Mouse (Mus musculus): ENCODE measurements around the gene Cul7.

Cul7 gene

GRCm38 (mm10) chr17:46650232-46651031 lies at the start of gene Cul7:
Gene Cul7 (plus strand): TSS chr17:46650337.
- ChIA-PET CTCF (interaction anchor here in 2 of 4 experiments (0.7 to 0.8 kb wide), 2 partner anchors 44 to 65 kb away, joined by 3 read pairs; no protein-coding TSS in a partner anchor), POLR2A (interaction anchor here in 3 of 4 experiments (0.6 to 3.2 kb wide), 24 partner anchors 9 to 490 kb away, joined by 3 to 17 read pairs (median 4); partner anchors contain the start of genes Ppp2r5d (in 2 of the 3), Rrp36 (in 2 of the 3) and Ptk7 (in 1 of the 3))

GRCm38 (mm10) chr17:46600569-46600968 lies 49.6 kb upstream of the Cul7 start:
- ChIA-PET POLR2A (interaction anchor here (0.5 to 2.6 kb wide), 18 partner anchors 9 to 436 kb away, joined by 3 to 11 read pairs (median 4); partner anchors contain the start of genes Abcc10 (in 1 of the 4) and Ppp2r5d (in 1 of the 4)), CTCF (interaction anchor here (0.6 to 1.5 kb wide), 21 partner anchors 9 to 1215 kb away, joined by 3 to 11 read pairs (median 3); partner anchors contain the start of gene Ptk7 (in 1 of the 4))

- POLR2A ChIA-PET, result interaction anchor here in 2 of 4 experiments (0.7 to 2.6 kb wide), 10 partner anchors 9 to 256 kb away, joined by 3 to 11 read pairs (median 4); partner anchors contain the start of genes Bicral (in 1 of the 2) and Ppp2r5d (in 1 of the 2)
- CTCF ChIA-PET, result interaction anchor here in 2 of 4 experiments (0.6 to 1.4 kb wide), 3 partner anchors 13 to 31 kb away, joined by 3 to 5 read pairs (median 3); no protein-coding TSS in a partner anchor
These were observed 47.9 kb upstream of the Cul7 start for GRCm38 (mm10) chr17:46602212-46602611.

GRCm38 (mm10) chr17:46603229-46603628 lies 46.9 kb upstream of the Cul7 start:
- CTCF ChIA-PET, result interaction anchor here in 3 of 4 experiments (0.6 to 1.5 kb wide), 6 partner anchors 20 to 140 kb away, joined by 3 to 5 read pairs (median 4); no protein-coding TSS in a partner anchor

GRCm38 (mm10) chr17:46605126-46605525 lies 45.0 kb upstream of the Cul7 start:
- POLR2A ChIA-PET, result interaction anchor here in 2 of 4 experiments (0.6 to 2.0 kb wide), 9 partner anchors 9 to 100 kb away, joined by 3 to 5 read pairs (median 3); partner anchors contain the start of genes Cul9 (in 1 of the 2), Ppp2r5d (in 1 of the 2) and Ptk7 (in 1 of the 2)
- CTCF ChIA-PET, result no interaction called here

More at GRCm38 (mm10) chr17:46603229-46603628, 46.9 kb upstream of the Cul7 start:
- POLR2A ChIA-PET, result interaction anchor here in 2 of 4 experiments (1.2 to 1.5 kb wide), 5 partner anchors 10 to 102 kb away, joined by 3 to 6 read pairs (median 3); partner anchors contain the start of gene Ppp2r5d (in 1 of the 2)

GRCm38 (mm10) chr17:46605987-46606386 lies 44.1 kb upstream of the Cul7 start:
- POLR2A ChIA-PET, result interaction anchor here in 2 of 4 experiments (0.6 to 2.0 kb wide), 12 partner anchors 10 to 1013 kb away, joined by 3 to 6 read pairs (median 3); partner anchors contain the start of gene Ptk7 (in 2 of the 2)

GRCm38 (mm10) chr17:46609721-46610514 lies 40.2 kb upstream of the Cul7 start:
- POLR2A ChIA-PET, result interaction anchor here (0.6 to 2.1 kb wide), 39 partner anchors 8 to 1390 kb away, joined by 3 to 12 read pairs (median 3); partner anchors contain the start of genes Ppp2r5d (in 2 of the 4), Ptk7 (in 2 of the 4) and Cnpy3 (in 1 of the 4)
- CTCF ChIA-PET, result interaction anchor here in 2 of 4 experiments (0.5 to 2.5 kb wide), 5 partner anchors 9 to 287 kb away, joined by 3 to 9 read pairs (median 4); no protein-coding TSS in a partner anchor

More at GRCm38 (mm10) chr17:46605987-46606386, 44.1 kb upstream of the Cul7 start:
- CTCF ChIA-PET, result interaction anchor here in 2 of 4 experiments (0.6 kb wide), 2 partner anchors 25 to 82 kb away, joined by 3 to 5 read pairs; no protein-coding TSS in a partner anchor

GRCm38 (mm10) chr17:46611316-46611715 lies 38.8 kb upstream of the Cul7 start:
- ChIA-PET CTCF (interaction anchor here in 3 of 4 experiments (0.6 to 2.5 kb wide), 7 partner anchors 11 to 994 kb away, joined by 3 to 9 read pairs (median 4); partner anchors contain the start of gene Mea1 (in 1 of the 3)), POLR2A (interaction anchor here in 2 of 4 experiments (0.5 to 1.9 kb wide), 13 partner anchors 9 to 243 kb away, joined by 3 to 8 read pairs (median 3); partner anchors contain the start of genes Ppp2r5d (in 1 of the 2) and Rrp36 (in 1 of the 2))

GRCm38 (mm10) chr17:46612189-46612588 lies 37.9 kb upstream of the Cul7 start:
- ChIA-PET POLR2A (interaction anchor here in 3 of 4 experiments (0.8 to 1.9 kb wide), 7 partner anchors 8 to 970 kb away, joined by 3 to 6 read pairs (median 4); partner anchors contain the start of genes Ppp2r5d (in 1 of the 3) and Ptk7 (in 1 of the 3)), CTCF (interaction anchor here (0.6 to 1.4 kb wide), 5 partner anchors 25 to 240 kb away, joined by 3 to 4 read pairs (median 3); no protein-coding TSS in a partner anchor)

- ChIA-PET POLR2A (interaction anchor here (0.6 to 1.9 kb wide), 10 partner anchors 9 to 971 kb away, joined by 3 to 6 read pairs (median 4); partner anchors contain the start of genes Ppp2r5d (in 1 of the 4) and Ptk7 (in 1 of the 4)), CTCF (interaction anchor here in 3 of 4 experiments (0.6 to 1.4 kb wide), 4 partner anchors 24 to 240 kb away, joined by 3 to 11 read pairs (median 4); no protein-coding TSS in a partner anchor)
These were observed 37.3 kb upstream of the Cul7 start for GRCm38 (mm10) chr17:46612820-46613219.

- ChIA-PET POLR2A (interaction anchor here (0.6 to 3.3 kb wide), 13 partner anchors 9 to 971 kb away, joined by 3 to 12 read pairs (median 3); partner anchors contain the start of gene Ptk7 (in 2 of the 4)), CTCF (interaction anchor here in 3 of 4 experiments (0.6 to 1.4 kb wide), 4 partner anchors 12 to 40 kb away, joined by 3 to 11 read pairs (median 4); no protein-coding TSS in a partner anchor)
These were observed 36.9 kb upstream of the Cul7 start for GRCm38 (mm10) chr17:46613229-46613628.

GRCm38 (mm10) chr17:46617799-46618198 lies 32.3 kb upstream of the Cul7 start:
- ChIA-PET CTCF (interaction anchor here in 2 of 4 experiments (0.6 to 1.8 kb wide), 2 partner anchors 11 to 273 kb away, joined by 3 read pairs; partner anchors contain the start of gene Tbcc (in 1 of the 2)), POLR2A (interaction anchor here in 3 of 4 experiments (0.6 to 5.2 kb wide), 14 partner anchors 8 to 341 kb away, joined by 3 to 35 read pairs (median 3); partner anchors contain the start of gene Ptk7 (in 3 of the 3))

- POLR2A ChIA-PET, result interaction anchor here (0.6 to 5.2 kb wide), 14 partner anchors 9 to 341 kb away, joined by 3 to 35 read pairs (median 3); partner anchors contain the start of gene Ptk7 (in 2 of the 4)
These were observed 31.8 kb upstream of the Cul7 start for GRCm38 (mm10) chr17:46618394-46618768.

GRCm38 (mm10) chr17:46618769-46619682 lies 31.1 kb upstream of the Cul7 start:
- ChIA-PET POLR2A (interaction anchor here in 3 of 4 experiments (0.8 to 5.2 kb wide), 12 partner anchors 9 to 116 kb away, joined by 3 to 35 read pairs (median 3); partner anchors contain the start of gene Ptk7 (in 2 of the 3)), CTCF (interaction anchor here in 1 of 4 experiments (0.6 kb wide), 1 partner anchor 1150 kb away, joined by 4 read pairs; no protein-coding TSS in a partner anchor)

More at GRCm38 (mm10) chr17:46618394-46618768, 31.8 kb upstream of the Cul7 start:
- CTCF ChIA-PET, result interaction anchor here in 1 of 4 experiments (0.6 kb wide), 1 partner anchor 1151 kb away, joined by 4 read pairs; no protein-coding TSS in a partner anchor

All from embryonic stem cell, embryonic (primary cell).